Mouse (Mus musculus): ENCODE measurements around the gene Gm8005. TPM values are rescaled to one million over a fixed set of nuclear protein-coding genes. Genes with fewer than 3 reads are reported as not detected.
"Not testable (repeated sequence)": the region's sequence is repeated elsewhere in the genome, so short reads cannot be mapped to it uniquely, and the experiment has no call there.

The Gm8005 gene
- polyA plus RNA-seq (2012), result not detected in 2 replicates

DNA sequence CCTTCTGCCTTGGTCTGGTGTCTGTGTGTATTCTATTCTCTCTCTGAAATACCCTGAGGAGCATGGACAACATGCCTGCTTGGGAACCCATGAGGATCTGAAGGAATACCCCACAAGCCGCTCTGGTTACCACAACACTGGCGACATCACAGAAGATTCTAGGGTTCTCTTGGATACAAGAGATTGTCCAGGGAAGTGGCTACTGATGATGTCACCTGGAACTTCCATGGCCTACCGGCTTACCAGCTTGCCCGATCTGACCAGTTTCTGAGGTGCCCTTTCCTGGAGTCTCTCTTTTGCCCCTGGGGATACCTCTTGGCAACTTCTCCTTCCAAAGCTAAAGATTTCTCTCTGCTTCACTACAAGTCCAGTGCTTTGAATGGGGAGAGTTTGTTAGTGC is at the start of gene Gm8005:
TSS of gene Gm8005 (minus strand) at position 101 of the 400 bp plus-strand sequence.
- not testable (repeated sequence) for H3K27me3 ChIP-seq (ENCODE audit: control insufficient read depth); H3K36me3 ChIP-seq (ENCODE audit: control insufficient read depth); H3K4me1 ChIP-seq (ENCODE audit: control insufficient read depth); H3K9me3 ChIP-seq (ENCODE audit: control insufficient read depth, low read length); H3K4me3 ChIP-seq (replicated peaks)

DNA sequence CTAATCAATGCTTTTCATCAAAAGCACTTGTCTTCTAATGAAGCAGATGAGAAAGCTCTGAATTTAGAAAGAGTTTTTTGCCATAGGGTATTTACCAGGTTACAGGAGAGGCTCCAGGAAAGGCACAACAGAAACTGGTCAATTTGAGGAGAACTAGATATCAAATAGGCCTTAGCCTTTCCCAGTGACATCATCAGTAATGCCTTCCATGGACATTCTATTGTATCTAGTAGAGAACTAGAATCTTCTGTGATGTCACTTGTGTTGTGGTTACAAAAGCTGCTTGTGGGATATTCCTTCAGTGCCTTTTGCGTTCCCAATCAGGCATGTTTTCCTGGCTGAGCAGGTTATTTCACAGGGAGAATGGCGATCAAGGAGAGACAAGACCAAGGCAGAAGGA is 24.1 kb upstream of the Gm8005 start, which contains the start of gene Gm8011:
TSS of gene Gm8011 (plus strand) at position 301 of the 400 bp plus-strand sequence.
- H3K9me3 ChIP-seq (ENCODE audit: control insufficient read depth, low read length); H3K36me3 ChIP-seq (ENCODE audit: control insufficient read depth); H3K4me3 ChIP-seq (replicated peaks); H3K4me1 ChIP-seq (ENCODE audit: control insufficient read depth); H3K27me3 ChIP-seq (ENCODE audit: control insufficient read depth): not testable (repeated sequence)

Other genes starting within 250 kb of the Gm8005 start
- not detected in 2 replicates for gene Gm3573, start 248.9 kb downstream of the Gm8005 start, polyA plus RNA-seq (2012)
- not detected in 2 replicates for gene Gm17026, start 179.6 kb downstream of the Gm8005 start, polyA plus RNA-seq (2012)
- not detected in 2 replicates for gene Gm9611, start 142.3 kb downstream of the Gm8005 start, polyA plus RNA-seq (2012)
- gene Gm7995, start 129.5 kb downstream of the Gm8005 start, polyA plus RNA-seq (2012), result not detected in 2 replicates
- not detected in 2 replicates for gene Gm8011, start 24.2 kb upstream of the Gm8005 start, polyA plus RNA-seq (2012)
- gene Gm8020, start 62.7 kb upstream of the Gm8005 start, polyA plus RNA-seq (2012), result not detected in 2 replicates
- not detected in 2 replicates for gene Gm8024, start 84.6 kb upstream of the Gm8005 start, polyA plus RNA-seq (2012)
- not detected in 2 replicates for gene Gm17124, start 160.2 kb upstream of the Gm8005 start, polyA plus RNA-seq (2012)
- gene Gm3633, start 202.2 kb upstream of the Gm8005 start, polyA plus RNA-seq (2012), result not detected in 2 replicates
- not detected in 2 replicates for gene Gm10378, start 216.3 kb upstream of the Gm8005 start, polyA plus RNA-seq (2012)

Data from erythroblast, embryonic 14.5 days (primary cell).